Mouse (Mus musculus) limb, embryonic 10.5 days (tissue): ENCODE data around the gene Brms1. TPM values are rescaled to one million over a fixed set of nuclear protein-coding genes. Genes with fewer than 3 reads are reported as not detected.
"Not testable (repeated sequence)": the region's sequence is repeated elsewhere in the genome, so short reads cannot be mapped to it uniquely, and the experiment has no call there.

Experiments used
- DNase-seq: peaks from one replicate; pipeline ENCODE4 v3.0.0-alpha.2; 2017; ENCODE audit warnings: low spot score
- H3K27ac ChIP-seq: fragments of 300-500 bp; sonication (generic); 2 replicates; pipeline ENCODE4 v1.5.1; 2016; ENCODE audit warnings: mild to moderate bottlenecking
- H3K27me3 ChIP-seq: fragments of 300-500 bp; sonication (generic); 2 replicates; pipeline ENCODE4 v1.6.1; 2016; ENCODE audit warnings: low read depth, mild to moderate bottlenecking; ENCODE audit not compliant: poor library complexity, severe bottlenecking
- H3K36me3 ChIP-seq: fragments of 300-500 bp; sonication (generic); 2 replicates; pipeline ENCODE4 v1.6.1; 2016; ENCODE audit warnings: mild to moderate bottlenecking, moderate library complexity
- H3K4me1 ChIP-seq: fragments of 300-500 bp; sonication (generic); 2 replicates; pipeline ENCODE4 v1.6.1; 2016
- H3K4me3 ChIP-seq: fragments of 300-500 bp; sonication (generic); 2 replicates; pipeline ENCODE4 v1.5.1; 2016; ENCODE audit warnings: mild to moderate bottlenecking, moderate library complexity
- H3K9me3 ChIP-seq: fragments of 300-500 bp; sonication (generic); replicated peaks from 2 replicates; pipeline ENCODE4 v1.6.1; 2016; ENCODE audit warnings: mild to moderate bottlenecking
- WGBS: fragments of 180-500 bp; shearing (Covaris S2); methylation state at CpG from one replicate; pipeline ENCODE4 v1.1.7; 2016; 5-methylcytosine and 5-hydroxymethylcytosine counted together
- polyA plus RNA-seq: library from polyadenylated mRNA; unstranded; fragments of >200 nt; fragmentation: Nextera tagmentation; extraction: Ambion mirVana; gene quantifications from 2 replicates; pipeline ENCODE4 v1.2.1, GENCODE M21; 2016

The Brms1 gene
- 74.6 and 84.6 TPM in 2 replicates for polyA plus RNA-seq

GRCm38 (mm10) chr19:5040862-5041523, at the start of gene Brms1:
Gene Brms1 (plus strand): TSS chr19:5041354.
- H3K4me1 ChIP-seq, result peaks cover 46% of the 10 kb centered on the region
- 10% methylated on average over 40 of the region's 40 CpGs for WGBS
- H3K36me3 ChIP-seq, result peaks cover 17% of the 10 kb centered on the region
- no peaks in the 10 kb centered on the region for H3K9me3 ChIP-seq
- H3K27me3 ChIP-seq, result no peaks in the 10 kb centered on the region
- H3K4me3 ChIP-seq, result peak within 1 kb of the TSS; percentile 91
- peak; percentile 96 for DNase-seq
- H3K27ac ChIP-seq, result peak within 1 kb of the TSS; percentile 81

GRCm38 (mm10) chr19:4992371-4992770, 48.8 kb upstream of the Brms1 start:
- H3K27me3 ChIP-seq, result peaks cover 72% of the 10 kb centered on the region
- H3K4me1 ChIP-seq, result peaks cover 7% of the 10 kb centered on the region
- no peak overlapping the region for H3K27ac ChIP-seq
- WGBS, result 20% methylated on average over 8 of the region's 8 CpGs
- peak; percentile 71 for DNase-seq
- no peaks in the 10 kb centered on the region for H3K9me3 ChIP-seq
- no peak overlapping the region for H3K4me3 ChIP-seq
- no peaks in the 10 kb centered on the region for H3K36me3 ChIP-seq

GRCm38 (mm10) chr19:4992904-4993303, 48.2 kb upstream of the Brms1 start:
- Histone ChIP-seq H3K4me3 (no peak overlapping the region), H3K9me3 (no peaks in the 10 kb centered on the region), H3K36me3 (no peaks in the 10 kb centered on the region), H3K4me1 (peaks cover 7% of the 10 kb centered on the region), H3K27me3 (peaks cover 72% of the 10 kb centered on the region), H3K27ac (no peak overlapping the region)
- DNase-seq, result no peak
- 12% methylated on average over 9 of the region's 9 CpGs for WGBS

- Histone ChIP-seq H3K4me1 (peaks cover 7% of the 10 kb centered on the region), H3K27ac (no peak overlapping the region), H3K27me3 (peaks cover 72% of the 10 kb centered on the region), H3K4me3 (no peak overlapping the region), H3K36me3 (no peaks in the 10 kb centered on the region), H3K9me3 (no peaks in the 10 kb centered on the region)
- 73% methylated on average over 5 of the region's 5 CpGs for WGBS
- DNase-seq, result no peak
These were observed 47.1 kb upstream of the Brms1 start for GRCm38 (mm10) chr19:4994043-4994442.

- no peak overlapping the region for H3K4me3 ChIP-seq
- peaks cover 45% of the 10 kb centered on the region for H3K27me3 ChIP-seq
- H3K4me1 ChIP-seq, result peaks cover 11% of the 10 kb centered on the region
- DNase-seq, result no peak
- no peaks in the 10 kb centered on the region for H3K9me3 ChIP-seq
- no peaks in the 10 kb centered on the region for H3K36me3 ChIP-seq
- no peak overlapping the region for H3K27ac ChIP-seq
- WGBS, result 81% methylated on average over 6 of the region's 6 CpGs
These were observed 41.6 kb upstream of the Brms1 start for GRCm38 (mm10) chr19:4999445-5000140.

- Histone ChIP-seq H3K9me3 (no peaks in the 10 kb centered on the region), H3K4me1 (peaks cover 11% of the 10 kb centered on the region), H3K27ac (no peak overlapping the region), H3K27me3 (peaks cover 34% of the 10 kb centered on the region), H3K36me3 (no peaks in the 10 kb centered on the region), H3K4me3 (peak overlapping the region; percentile 48)
- peak; percentile 85 for DNase-seq
- WGBS, result 1% methylated on average over 39 of the region's 39 CpGs
These were observed 39.3 kb upstream of the Brms1 start for GRCm38 (mm10) chr19:5001666-5002406.

GRCm38 (mm10) chr19:5003644-5004043, 37.5 kb upstream of the Brms1 start:
- not testable (repeated sequence) for DNase-seq, H3K36me3 ChIP-seq, H3K9me3 ChIP-seq, H3K4me3 ChIP-seq, H3K27ac ChIP-seq
- peaks cover 29% of the 10 kb centered on the region for H3K27me3 ChIP-seq
- peaks cover 11% of the 10 kb centered on the region for H3K4me1 ChIP-seq
- 68% methylated on average over 2 of the region's 2 CpGs for whole genome bisulfite sequencing

- Histone ChIP-seq H3K4me3 (no peak overlapping the region), H3K4me1 (peaks cover 11% of the 10 kb centered on the region), H3K36me3 (no peaks in the 10 kb centered on the region), H3K27me3 (peaks cover 20% of the 10 kb centered on the region), H3K9me3 (no peaks in the 10 kb centered on the region), H3K27ac (no peak overlapping the region)
- DNase-seq, result no peak
- 72% methylated on average over 4 of the region's 4 CpGs for WGBS
These were observed 36.2 kb upstream of the Brms1 start for GRCm38 (mm10) chr19:5004925-5005324.

- 73% methylated on average over 8 of the region's 8 CpGs for WGBS
These were observed 28.0 kb upstream of the Brms1 start for GRCm38 (mm10) chr19:5013138-5013537.

GRCm38 (mm10) chr19:5014961-5015398, 26.2 kb upstream of the Brms1 start:
- H3K4me3 ChIP-seq, result no peak overlapping the region
- H3K9me3 ChIP-seq, result no peaks in the 10 kb centered on the region
- DNase-seq, result peak; percentile 50
- peaks cover 10% of the 10 kb centered on the region for H3K4me1 ChIP-seq
- H3K27ac ChIP-seq, result no peak overlapping the region
- WGBS, result 24% methylated on average over 8 of the region's 8 CpGs
- H3K27me3 ChIP-seq, result no peaks in the 10 kb centered on the region
- H3K36me3 ChIP-seq, result no peaks in the 10 kb centered on the region

More at GRCm38 (mm10) chr19:5013138-5013537, 28.0 kb upstream of the Brms1 start:
- no peak overlapping the region for H3K27ac ChIP-seq
- no peaks in the 10 kb centered on the region for H3K36me3 ChIP-seq
- H3K4me1 ChIP-seq, result peaks cover 10% of the 10 kb centered on the region
- H3K9me3 ChIP-seq, result no peaks in the 10 kb centered on the region
- H3K27me3 ChIP-seq, result no peaks in the 10 kb centered on the region
- DNase-seq, result no peak
- no peak overlapping the region for H3K4me3 ChIP-seq

GRCm38 (mm10) chr19:5016221-5016742, 24.9 kb upstream of the Brms1 start:
- DNase-seq, result peak; percentile 48
- H3K36me3 ChIP-seq, result no peaks in the 10 kb centered on the region
- no peaks in the 10 kb centered on the region for H3K9me3 ChIP-seq
- H3K4me1 ChIP-seq, result peaks cover 10% of the 10 kb centered on the region
- H3K27me3 ChIP-seq, result no peaks in the 10 kb centered on the region
- peak overlapping the region; percentile 21; the same call in 1 of the 2 replicates for H3K4me3 ChIP-seq
- 42% methylated on average over 10 of the region's 10 CpGs for WGBS
- peak overlapping the region; percentile 50 for H3K27ac ChIP-seq

GRCm38 (mm10) chr19:5016782-5017181, 24.4 kb upstream of the Brms1 start:
- peak overlapping the region; percentile 21; the same call in 1 of the 2 replicates for H3K4me3 ChIP-seq
- no peaks in the 10 kb centered on the region for H3K36me3 ChIP-seq
- peak overlapping the region; percentile 50 for H3K27ac ChIP-seq
- peaks cover 10% of the 10 kb centered on the region for H3K4me1 ChIP-seq
- H3K9me3 ChIP-seq, result no peaks in the 10 kb centered on the region
- DNase-seq, result peak; percentile 85
- WGBS, result 23% methylated on average over 12 of the region's 12 CpGs
- no peaks in the 10 kb centered on the region for H3K27me3 ChIP-seq
